Mouse (Mus musculus) liver, postnatal 0 days (tissue): ENCODE data around the gene Tigit.

Source experiments
- CTCF ChIP-seq: sonication (generic); IDR thresholded peaks from 2 replicates; pipeline ENCODE4 v1.5.1; 2016; ENCODE audit warnings: antibody characterized with exemption, low read depth
- EP300 ChIP-seq: IDR thresholded peaks from 2 replicates; pipeline ENCODE4 v1.6.1; 2016; ENCODE audit warnings: antibody characterized with exemption, low read depth, mild to moderate bottlenecking

DNA sequence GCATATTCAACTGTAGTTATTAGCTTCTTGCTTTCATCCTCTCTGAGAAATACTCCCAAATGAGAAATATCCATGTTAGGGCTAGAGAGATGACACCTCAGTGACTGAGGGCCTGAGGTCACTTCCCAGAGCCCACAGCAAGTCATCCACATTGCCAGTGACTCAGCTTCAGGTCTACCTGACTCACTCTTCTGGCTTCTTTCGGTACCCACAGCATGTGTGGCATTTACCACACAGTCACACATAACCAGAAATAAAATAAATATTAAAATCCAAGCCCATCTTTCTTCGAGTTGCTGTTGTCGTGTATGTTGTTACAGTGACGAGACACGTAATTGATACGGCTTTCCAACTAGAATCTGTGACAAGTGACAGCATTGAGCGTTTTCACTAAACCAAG is 33.8 kb upstream of the Tigit start:
- no peak for TF ChIP-seq CTCF
- TF ChIP-seq EP300, result no peak
